Mouse (Mus musculus) testis, adult 2 months (tissue): ENCODE measurements at regions not wholly inside any gene's neighbourhood (a gene's known extent, or its start where the extent isn't known, plus 50 kb on each side); places are given as distances from the start of the nearest gene placed in this dataset.

ENCODE experiments used
- H3K27ac ChIP-seq: fragments of 200-500 bp; 2 replicates; pipeline ENCODE4 v1.5.1; 2012; ENCODE audit warnings: low read depth, low read length; ENCODE audit not compliant: control insufficient read depth, insufficient read depth
- H3K27me3 ChIP-seq: fragments of 200-500 bp; 2 replicates; pipeline ENCODE4 v1.6.1; 2012; ENCODE audit warnings: mild to moderate bottlenecking, low read length, moderate library complexity; ENCODE audit not compliant: control insufficient read depth, insufficient read depth
- H3K36me3 ChIP-seq: fragments of 200-500 bp; 2 replicates; pipeline ENCODE4 v1.6.1; 2012; ENCODE audit warnings: mild to moderate bottlenecking, low read length; ENCODE audit not compliant: control insufficient read depth, insufficient read depth
- H3K4me1 ChIP-seq: fragments of 200-500 bp; 2 replicates; pipeline ENCODE4 v1.6.1; 2012; ENCODE audit warnings: low read length; ENCODE audit not compliant: control insufficient read depth, insufficient read depth
- H3K4me3 ChIP-seq: fragments of 200-500 bp; 2 replicates; pipeline ENCODE4 v1.5.1; 2012; ENCODE audit warnings: low read depth, mild to moderate bottlenecking, low read length, moderate library complexity, mixed read lengths; ENCODE audit not compliant: control insufficient read depth
- CTCF ChIP-seq: fragments of 200-500 bp; IDR thresholded peaks from 2 replicates; pipeline ENCODE4 v1.5.1; 2012; ENCODE audit warnings: low read depth, mild to moderate bottlenecking, inconsistent platforms, low read length, moderate library complexity; ENCODE audit not compliant: control insufficient read depth, insufficient read depth, insufficient replicate concordance
- POLR2A ChIP-seq: fragments of 200-500 bp; IDR thresholded peaks from 2 replicates; pipeline ENCODE4 v1.6.1; 2012; ENCODE audit warnings: low read depth, mild to moderate bottlenecking, inconsistent platforms, low read length, moderate library complexity; ENCODE audit not compliant: control insufficient read depth

GRCm38 (mm10) chr15:61582335-61582734 is 659.5 kb upstream of the A1bg start:
- Histone ChIP-seq H3K27me3 (no peaks in the 10 kb centered on the region), H3K4me3 (no peak overlapping the region), H3K27ac (no peak overlapping the region), H3K4me1 (no peaks in the 10 kb centered on the region), H3K36me3 (no peaks in the 10 kb centered on the region)
- TF ChIP-seq CTCF (no peak), POLR2A (no peak)

- no peaks in the 10 kb centered on the region for H3K4me1 ChIP-seq
- H3K4me3 ChIP-seq: no peak overlapping the region
- no peak for TF ChIP-seq POLR2A
- H3K27ac ChIP-seq: no peak overlapping the region
- no peaks in the 10 kb centered on the region for H3K36me3 ChIP-seq
- H3K27me3 ChIP-seq: no peaks in the 10 kb centered on the region
Observed at GRCm38 (mm10) chr15:61563347-61563746, 640.5 kb upstream of the A1bg start.

- TF ChIP-seq POLR2A: no peak
- TF ChIP-seq CTCF: no peak
- Histone ChIP-seq H3K27me3 (no peaks in the 10 kb centered on the region), H3K4me3 (no peak overlapping the region), H3K4me1 (no peaks in the 10 kb centered on the region), H3K27ac (no peak overlapping the region), H3K36me3 (no peaks in the 10 kb centered on the region)
Observed at GRCm38 (mm10) chr15:61562252-61562651, 639.4 kb upstream of the A1bg start.

GRCm38 (mm10) chr15:61553908-61554307 is 631.1 kb upstream of the A1bg start:
- no peak for TF ChIP-seq CTCF
- no peak for TF ChIP-seq POLR2A
- H3K27me3 ChIP-seq: no peaks in the 10 kb centered on the region
- H3K4me3 ChIP-seq: no peak overlapping the region
- H3K36me3 ChIP-seq: no peaks in the 10 kb centered on the region
- H3K27ac ChIP-seq: no peak overlapping the region
- no peaks in the 10 kb centered on the region for H3K4me1 ChIP-seq

- no peaks in the 10 kb centered on the region for H3K36me3 ChIP-seq
- H3K4me3 ChIP-seq: no peak overlapping the region
- H3K27ac ChIP-seq: no peak overlapping the region
- TF ChIP-seq CTCF (no peak), POLR2A (no peak)
- H3K27me3 ChIP-seq: no peaks in the 10 kb centered on the region
- H3K4me1 ChIP-seq: no peaks in the 10 kb centered on the region
Observed at GRCm38 (mm10) chr15:61553081-61553680, 630.4 kb upstream of the A1bg start.

GRCm38 (mm10) chr15:61551206-61551605 is 628.4 kb upstream of the A1bg start:
- H3K36me3 ChIP-seq: no peaks in the 10 kb centered on the region
- no peak overlapping the region for H3K4me3 ChIP-seq
- H3K27me3 ChIP-seq: no peaks in the 10 kb centered on the region
- no peak for TF ChIP-seq POLR2A
- no peak for TF ChIP-seq CTCF
- no peaks in the 10 kb centered on the region for H3K4me1 ChIP-seq
- no peak overlapping the region for H3K27ac ChIP-seq

- TF ChIP-seq POLR2A (no peak), CTCF (no peak)
- no peaks in the 10 kb centered on the region for H3K27me3 ChIP-seq
- no peaks in the 10 kb centered on the region for H3K4me1 ChIP-seq
- no peaks in the 10 kb centered on the region for H3K36me3 ChIP-seq
- H3K4me3 ChIP-seq: no peak overlapping the region
- no peak overlapping the region for H3K27ac ChIP-seq
Observed at GRCm38 (mm10) chr15:61548400-61548799, 625.6 kb upstream of the A1bg start.

GRCm38 (mm10) chr15:61546608-61547007 is 623.8 kb upstream of the A1bg start:
- Histone ChIP-seq H3K4me3 (no peak overlapping the region), H3K4me1 (no peaks in the 10 kb centered on the region), H3K27ac (no peak overlapping the region), H3K36me3 (no peaks in the 10 kb centered on the region), H3K27me3 (no peaks in the 10 kb centered on the region)
- TF ChIP-seq POLR2A: no peak
- TF ChIP-seq CTCF: no peak
